Mouse (Mus musculus) testis, adult 2 months (tissue): ENCODE measurements around the gene Arhgef2. TPM values are rescaled to one million over a fixed set of nuclear protein-coding genes. Genes with fewer than 3 reads are reported as not detected.
"Not testable (repeated sequence)": the region's sequence is repeated elsewhere in the genome, so short reads cannot be mapped to it uniquely, and the experiment has no call there.

Experiments used
- H3K27ac ChIP-seq: fragments of 200-500 bp; 2 replicates; pipeline ENCODE4 v1.5.1; 2012; ENCODE audit warnings: low read depth, low read length; ENCODE audit not compliant: control insufficient read depth, insufficient read depth
- H3K27me3 ChIP-seq: fragments of 200-500 bp; 2 replicates; pipeline ENCODE4 v1.6.1; 2012; ENCODE audit warnings: mild to moderate bottlenecking, low read length, moderate library complexity; ENCODE audit not compliant: control insufficient read depth, insufficient read depth
- H3K36me3 ChIP-seq: fragments of 200-500 bp; 2 replicates; pipeline ENCODE4 v1.6.1; 2012; ENCODE audit warnings: mild to moderate bottlenecking, low read length; ENCODE audit not compliant: control insufficient read depth, insufficient read depth
- H3K4me1 ChIP-seq: fragments of 200-500 bp; 2 replicates; pipeline ENCODE4 v1.6.1; 2012; ENCODE audit warnings: low read length; ENCODE audit not compliant: control insufficient read depth, insufficient read depth
- H3K4me3 ChIP-seq: fragments of 200-500 bp; 2 replicates; pipeline ENCODE4 v1.5.1; 2012; ENCODE audit warnings: low read depth, mild to moderate bottlenecking, low read length, moderate library complexity, mixed read lengths; ENCODE audit not compliant: control insufficient read depth
- CTCF ChIP-seq: fragments of 200-500 bp; IDR thresholded peaks from 2 replicates; pipeline ENCODE4 v1.5.1; 2012; ENCODE audit warnings: low read depth, mild to moderate bottlenecking, inconsistent platforms, low read length, moderate library complexity; ENCODE audit not compliant: control insufficient read depth, insufficient read depth, insufficient replicate concordance
- POLR2A ChIP-seq: fragments of 200-500 bp; IDR thresholded peaks from 2 replicates; pipeline ENCODE4 v1.6.1; 2012; ENCODE audit warnings: low read depth, mild to moderate bottlenecking, inconsistent platforms, low read length, moderate library complexity; ENCODE audit not compliant: control insufficient read depth
- polyA plus RNA-seq: library from polyadenylated mRNA; depleted of rRNA; stranded (reverse); fragments of >200 nt; gene quantifications from 2 replicates; pipeline ENCODE4 v1.2.3, GENCODE M21; 2012

Gene Arhgef2
- polyA plus RNA-seq, 1 experiment, result 512 TPM

DNA sequence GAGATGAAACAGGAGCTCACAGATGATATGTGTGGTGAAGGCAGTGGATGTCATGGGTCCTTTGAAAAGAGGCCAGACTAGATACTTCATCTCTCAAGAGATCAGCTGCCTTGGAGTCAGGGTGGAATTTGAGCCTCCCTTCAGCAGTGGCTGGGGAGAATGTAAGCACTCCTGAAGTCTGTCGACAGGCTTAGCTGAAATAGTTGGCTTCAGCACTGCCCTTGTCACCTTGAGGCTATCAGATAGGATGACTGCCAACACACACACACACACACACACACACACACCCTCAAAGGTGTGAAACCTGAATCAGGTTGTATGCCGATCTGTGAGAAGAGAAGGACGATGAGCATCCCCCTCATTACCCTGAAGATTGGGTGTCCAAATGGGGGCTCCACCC lies 14.7 kb upstream of the Arhgef2 start:
- Histone ChIP-seq H3K4me3 (no peak overlapping the region), H3K36me3 (no peaks in the 10 kb centered on the region), H3K4me1 (no peaks in the 10 kb centered on the region), H3K27me3 (no peaks in the 10 kb centered on the region), H3K27ac (no peak overlapping the region)
- TF ChIP-seq POLR2A (no peak), CTCF (no peak)

DNA sequence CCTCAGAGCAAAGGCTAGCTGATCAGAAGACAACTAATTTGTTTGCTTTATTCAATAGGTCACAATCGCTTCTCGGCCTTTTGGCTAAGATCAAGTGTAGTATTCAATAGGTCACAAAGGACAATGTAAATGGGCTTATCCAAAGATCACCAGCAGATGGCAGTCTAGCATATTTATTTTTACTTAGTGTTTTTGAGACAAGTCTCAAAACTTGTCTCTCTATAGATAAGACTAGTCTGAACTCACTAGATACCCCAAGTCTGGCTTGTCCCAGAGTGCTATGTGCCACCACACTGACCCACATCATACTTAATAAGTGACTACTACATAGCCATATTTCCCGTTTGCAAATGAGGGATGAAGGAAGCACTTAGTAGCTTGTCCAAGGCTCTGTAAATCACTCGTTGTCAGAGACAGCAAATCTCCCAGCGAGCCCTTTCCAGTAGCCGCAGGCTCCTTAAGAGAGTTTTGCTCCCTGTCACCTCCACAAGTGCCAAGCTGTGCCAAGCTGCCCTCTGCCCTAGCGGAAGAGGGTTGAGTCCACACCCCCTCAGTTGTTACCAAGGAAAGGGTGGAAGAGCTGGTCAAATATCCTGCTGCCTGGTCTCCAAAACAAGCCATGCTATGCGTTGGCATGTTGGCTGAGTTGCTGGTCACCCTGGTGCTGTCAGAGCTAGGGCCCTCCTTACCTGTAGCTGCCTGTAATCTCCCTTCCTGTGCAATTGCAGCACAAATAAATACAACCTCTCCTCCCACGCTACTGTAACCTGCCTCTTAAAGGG lies 13.6 kb upstream of the Arhgef2 start:
- Histone ChIP-seq H3K36me3 (no peaks in the 10 kb centered on the region), H3K4me3 (no peak overlapping the region), H3K4me1 (no peaks in the 10 kb centered on the region), H3K27ac (no peak overlapping the region), H3K27me3 (no peaks in the 10 kb centered on the region)
- no peak for TF ChIP-seq POLR2A
- no peak for TF ChIP-seq CTCF

DNA sequence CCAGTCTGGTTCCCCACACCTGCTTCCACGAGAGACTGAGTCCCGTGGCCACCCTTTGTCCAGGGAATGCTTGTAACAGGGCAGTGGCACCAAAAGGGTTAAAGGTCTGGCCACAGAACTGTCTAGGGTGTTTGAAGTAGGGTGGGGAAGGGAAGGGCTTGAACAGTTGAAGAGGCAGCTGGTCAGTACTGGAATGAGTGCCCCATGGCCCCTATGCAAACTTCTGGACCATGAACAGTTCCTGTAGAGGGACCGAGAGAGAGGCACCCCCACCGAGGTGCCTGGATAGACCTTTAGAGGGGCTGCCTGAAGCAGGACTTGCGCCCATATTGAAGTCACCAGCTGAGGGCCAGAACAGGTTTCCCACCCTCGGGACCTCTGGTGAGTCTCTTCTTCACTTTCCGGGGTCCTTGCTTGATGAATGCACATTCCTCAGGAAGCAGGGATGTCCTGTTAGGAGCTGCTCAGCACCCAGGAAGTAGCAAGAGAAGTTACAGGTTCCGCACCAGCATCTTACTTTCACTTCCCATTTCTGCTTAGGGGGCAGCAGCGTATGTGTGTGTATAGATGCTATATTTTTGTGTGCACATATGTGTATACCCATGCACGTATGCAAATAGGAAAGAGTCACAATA lies 12.7 kb upstream of the Arhgef2 start:
- Histone ChIP-seq H3K4me3 (no peak overlapping the region), H3K4me1 (no peaks in the 10 kb centered on the region), H3K27me3 (no peaks in the 10 kb centered on the region), H3K36me3 (no peaks in the 10 kb centered on the region), H3K27ac (no peak overlapping the region)
- no peak for TF ChIP-seq POLR2A
- no peak for TF ChIP-seq CTCF

DNA sequence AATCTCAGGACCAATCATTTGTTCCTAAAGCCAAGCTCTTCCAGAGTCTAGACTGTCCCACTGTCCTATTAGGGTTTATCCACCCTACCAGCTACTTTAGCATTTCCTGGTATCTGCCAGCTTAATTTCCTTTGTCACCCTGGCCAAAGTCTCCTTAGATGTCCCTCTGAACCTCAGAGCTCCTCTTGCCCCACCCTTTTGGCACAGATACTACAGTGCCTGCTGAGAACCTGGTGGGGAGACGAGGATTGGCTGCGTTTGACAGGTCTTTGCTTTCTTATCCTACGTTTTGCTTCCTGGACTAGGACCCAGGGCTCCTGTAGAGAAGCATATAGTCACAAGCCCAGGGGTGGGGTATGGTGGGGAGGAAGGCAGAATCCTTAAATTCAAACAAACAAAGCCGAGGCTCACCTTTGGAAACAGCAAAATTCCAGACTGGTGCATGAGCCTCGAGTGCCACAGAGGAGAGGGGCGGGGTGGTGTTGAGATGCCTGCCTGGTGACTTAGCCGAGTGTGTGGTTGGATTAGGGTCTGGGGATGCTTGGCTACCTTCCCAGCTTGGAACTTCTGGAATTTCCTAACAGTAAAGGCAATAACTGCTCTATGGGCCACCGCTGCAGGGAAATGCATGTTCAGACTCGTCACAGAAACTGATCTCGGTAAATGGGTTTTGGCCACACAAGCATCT lies 11.7 kb upstream of the Arhgef2 start:
- TF ChIP-seq CTCF (no peak), POLR2A (no peak)
- Histone ChIP-seq H3K27me3 (no peaks in the 10 kb centered on the region), H3K4me1 (no peaks in the 10 kb centered on the region), H3K27ac (no peak overlapping the region), H3K4me3 (no peak overlapping the region), H3K36me3 (no peaks in the 10 kb centered on the region)

DNA sequence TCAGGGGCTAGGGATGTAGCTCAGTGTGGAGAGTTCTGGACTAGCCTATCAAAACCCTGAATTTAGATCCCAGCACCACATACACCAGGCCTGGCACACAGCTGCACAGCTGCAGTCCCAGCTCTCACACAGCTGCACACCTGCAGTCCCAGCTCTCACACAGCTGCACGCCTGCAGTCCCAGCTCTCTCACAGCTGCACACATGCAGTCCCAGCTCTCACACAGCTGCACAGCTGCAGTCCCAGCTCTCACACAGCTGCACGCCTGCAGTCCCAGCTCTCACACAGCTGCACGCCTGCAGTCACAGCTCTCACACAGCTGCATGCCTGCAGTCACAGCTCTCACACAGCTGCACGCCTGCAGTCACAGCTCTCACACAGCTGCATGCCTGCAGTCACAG lies 9.2 kb upstream of the Arhgef2 start:
- not testable (repeated sequence) for H3K27me3 ChIP-seq, H3K27ac ChIP-seq, H3K4me1 ChIP-seq, H3K4me3 ChIP-seq, H3K36me3 ChIP-seq

DNA sequence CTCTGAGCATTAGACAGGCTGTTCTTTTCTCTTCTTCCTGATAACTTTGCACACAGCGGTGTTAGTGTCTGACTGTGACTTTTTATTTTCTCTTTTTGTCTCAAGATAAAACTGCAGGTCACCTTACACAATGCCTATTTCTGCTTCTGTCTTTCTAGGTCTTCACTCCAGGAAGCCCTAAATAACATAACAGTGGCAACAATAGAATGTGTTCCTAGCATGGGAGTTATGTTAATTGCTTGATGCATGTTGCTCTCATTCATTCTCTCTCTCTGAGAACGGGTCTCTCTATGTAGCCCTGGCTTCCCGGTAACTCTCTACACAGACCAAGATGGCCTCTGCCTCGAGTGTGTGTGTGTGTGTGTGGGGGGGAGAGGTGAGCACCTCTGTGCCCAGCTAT lies 3.3 kb upstream of the Arhgef2 start:
- H3K4me1 ChIP-seq, result no peaks in the 10 kb centered on the region; the same call in 1 of the 2 replicates
- H3K27ac ChIP-seq, result no peak overlapping the region
- H3K4me3 ChIP-seq, result no peak overlapping the region
- TF ChIP-seq POLR2A (no peak), CTCF (no peak)
- H3K36me3 ChIP-seq, result no peaks in the 10 kb centered on the region
- H3K27me3 ChIP-seq, result no peaks in the 10 kb centered on the region

DNA sequence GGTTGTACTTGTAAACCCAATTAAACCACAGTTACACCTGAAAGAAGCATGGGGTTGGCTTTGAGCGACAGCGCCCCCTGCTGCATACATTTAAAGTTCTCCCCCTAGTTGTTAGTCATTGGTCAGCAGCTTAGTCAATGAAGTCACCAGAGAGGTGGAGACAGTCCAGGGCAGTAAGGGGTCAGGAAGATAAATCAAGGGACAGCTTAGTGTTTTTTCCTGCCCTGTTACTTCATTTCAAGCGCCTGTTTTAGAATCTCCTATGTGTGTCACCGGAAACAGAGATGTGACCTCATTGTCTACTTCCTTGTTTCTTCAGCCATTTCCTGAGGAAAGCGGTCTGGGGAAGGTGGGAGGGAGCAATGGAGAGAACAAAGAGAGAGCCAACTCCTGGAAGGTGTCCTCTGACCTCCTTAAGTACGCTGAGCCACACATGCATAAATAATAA lies 2.0 kb upstream of the Arhgef2 start:
- no peak for TF ChIP-seq POLR2A
- TF ChIP-seq CTCF, result peak; percentile 40; the same call in 1 of the 2 replicates
- H3K27ac ChIP-seq, result no peak overlapping the region
- H3K4me1 ChIP-seq, result no peaks in the 10 kb centered on the region; the same call in 1 of the 2 replicates
- H3K4me3 ChIP-seq, result peak overlapping the region; percentile 36
- H3K27me3 ChIP-seq, result no peaks in the 10 kb centered on the region
- no peaks in the 10 kb centered on the region for H3K36me3 ChIP-seq
